Mouse (Mus musculus): ENCODE measurements around the gene Naa30.
A peak's percentile ranks its signal among the peaks of the same experiment; 100 is the strongest.

DNA sequence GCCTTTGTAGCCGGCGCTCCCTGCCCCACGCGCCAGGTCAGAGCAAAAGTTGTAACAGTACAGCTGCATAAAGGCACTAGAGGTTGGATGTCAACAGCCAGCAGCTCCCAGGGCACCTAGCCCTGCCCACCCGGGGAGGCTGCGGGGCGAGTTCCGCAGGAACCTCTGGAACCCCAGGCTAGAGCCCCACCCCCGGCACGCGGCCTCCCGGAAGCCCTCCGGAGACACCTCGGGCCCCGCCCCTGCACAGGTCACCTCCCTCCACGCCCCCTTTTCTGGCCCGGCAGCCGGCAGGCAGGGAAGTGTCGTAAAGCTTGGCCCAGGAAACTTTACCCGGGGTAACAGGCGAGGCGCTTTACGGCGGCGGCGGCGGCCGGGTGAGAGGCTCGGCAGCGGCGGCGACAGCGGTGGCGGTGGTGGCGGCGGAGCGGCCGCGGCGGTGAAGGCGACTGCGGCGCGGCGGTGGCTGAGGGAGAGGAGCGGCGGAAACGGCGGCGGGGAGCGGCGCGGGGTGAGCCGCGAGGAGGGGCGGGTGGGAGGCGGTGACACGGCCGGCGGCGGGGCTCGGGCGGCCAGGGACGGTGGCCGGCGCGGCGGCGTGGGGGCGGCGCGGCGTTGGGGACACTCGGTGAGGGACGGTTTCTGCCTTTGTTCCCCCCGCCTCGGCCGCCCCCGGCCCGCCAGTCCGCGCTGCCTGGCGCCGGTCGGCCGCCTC is at the start of gene Naa30:
- TF ChIP-seq CTCF (IDR thresholded peaks at IDR 0.05; ENCODE audit: low read depth, low read length) (no peak), POLR2A (IDR thresholded peaks at IDR 0.05; ENCODE audit: extremely low read depth, insufficient read depth, low read length) (peak; percentile 53; the same call in 1 of the 2 replicates)
